Mouse (Mus musculus): ENCODE results near the gene Agap2. TPM values are rescaled to one million over a fixed set of nuclear protein-coding genes. Genes with fewer than 3 reads are reported as not detected.

Agap2 gene
- polyA plus RNA-seq, 1 experiment: 0.85 TPM

- peaks cover 5% of the 10 kb centered on the region for H3K36me3 ChIP-seq (ENCODE audit: control insufficient read depth, insufficient read depth, low read length, poor library complexity, severe bottlenecking)
- H3K9me3 ChIP-seq (replicated peaks; ENCODE audit: control insufficient read depth, insufficient read depth, low read length, poor library complexity, severe bottlenecking): no peaks in the 10 kb centered on the region
- no peak overlapping the region for H3K4me3 ChIP-seq (ENCODE audit: low read depth, low read length)
- H3K9ac ChIP-seq (ENCODE audit: low read depth, poor library complexity, severe bottlenecking): no peak overlapping the region
- H3K4me1 ChIP-seq (ENCODE audit: control insufficient read depth, insufficient read depth, low read length): no peaks in the 10 kb centered on the region
- no peak for TF ChIP-seq CTCF (IDR thresholded peaks at IDR 0.05; ENCODE audit: low read depth, low read length)
- no peak for TF ChIP-seq EP300 (IDR thresholded peaks at IDR 0.05; ENCODE audit: insufficient read depth, low read depth, low read length)
- TF ChIP-seq POLR2A (IDR thresholded peaks at IDR 0.05; ENCODE audit: insufficient read depth, low read length): no peak
- no peaks in the 10 kb centered on the region for H3K27me3 ChIP-seq (ENCODE audit: control insufficient read depth, insufficient read depth, low read length, poor library complexity, severe bottlenecking)
- no peak overlapping the region for H3K27ac ChIP-seq (ENCODE audit: insufficient read depth, low read length)
Measured at GRCm38 (mm10) chr10:127056490-127056889, 18.6 kb upstream of the Agap2 start.

DNA sequence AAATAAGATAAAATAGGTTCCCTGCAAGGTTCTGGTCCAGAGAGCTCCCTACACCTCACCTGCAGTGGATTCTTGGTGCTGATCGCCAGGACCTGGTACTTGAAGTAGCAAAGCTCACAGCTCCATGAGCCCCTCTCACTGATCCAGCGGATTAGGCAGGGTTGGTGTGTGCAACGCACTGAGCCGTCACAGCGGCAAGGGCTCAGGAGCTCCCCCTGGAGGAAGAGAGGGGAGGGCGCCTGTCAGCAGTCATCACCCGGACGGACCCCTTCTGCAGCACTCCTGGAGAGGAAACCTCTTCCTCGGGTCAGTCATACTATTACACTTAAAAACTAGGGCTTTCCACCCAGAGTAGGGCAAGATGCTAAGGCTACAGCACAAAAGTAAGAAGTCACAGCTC lies 16.9 kb upstream of the Agap2 start:
- no peaks in the 10 kb centered on the region for H3K27me3 ChIP-seq (ENCODE audit: control insufficient read depth, insufficient read depth, low read length, poor library complexity, severe bottlenecking)
- no peak overlapping the region for H3K27ac ChIP-seq (ENCODE audit: insufficient read depth, low read length)

GRCm38 (mm10) chr10:127058708-127059107 lies 16.4 kb upstream of the Agap2 start:
- Histone ChIP-seq H3K9ac (ENCODE audit: low read depth, poor library complexity, severe bottlenecking) (peak overlapping the region; percentile 90), H3K27ac (ENCODE audit: insufficient read depth, low read length) (no peak overlapping the region), H3K4me1 (ENCODE audit: control insufficient read depth, insufficient read depth, low read length) (no peaks in the 10 kb centered on the region), H3K9me3 (replicated peaks; ENCODE audit: control insufficient read depth, insufficient read depth, low read length, poor library complexity, severe bottlenecking) (no peaks in the 10 kb centered on the region), H3K4me3 (ENCODE audit: low read depth, low read length) (peak overlapping the region; percentile 48), H3K27me3 (ENCODE audit: control insufficient read depth, insufficient read depth, low read length, poor library complexity, severe bottlenecking) (no peaks in the 10 kb centered on the region), H3K36me3 (ENCODE audit: control insufficient read depth, insufficient read depth, low read length, poor library complexity, severe bottlenecking) (peaks cover 5% of the 10 kb centered on the region)
- TF ChIP-seq POLR2A (IDR thresholded peaks at IDR 0.05; ENCODE audit: insufficient read depth, low read length) (no peak), CTCF (IDR thresholded peaks at IDR 0.05; ENCODE audit: low read depth, low read length) (no peak), EP300 (IDR thresholded peaks at IDR 0.05; ENCODE audit: insufficient read depth, low read depth, low read length) (no peak)

More for the DNA sequence above, 16.9 kb upstream of the Agap2 start:
- no peak overlapping the region for H3K4me3 ChIP-seq (ENCODE audit: low read depth, low read length)
- H3K9me3 ChIP-seq (replicated peaks; ENCODE audit: control insufficient read depth, insufficient read depth, low read length, poor library complexity, severe bottlenecking): no peaks in the 10 kb centered on the region
- TF ChIP-seq CTCF (IDR thresholded peaks at IDR 0.05; ENCODE audit: low read depth, low read length): peak; percentile 97
- no peak for TF ChIP-seq EP300 (IDR thresholded peaks at IDR 0.05; ENCODE audit: insufficient read depth, low read depth, low read length)
- H3K9ac ChIP-seq (ENCODE audit: low read depth, poor library complexity, severe bottlenecking): no peak overlapping the region
- H3K4me1 ChIP-seq (ENCODE audit: control insufficient read depth, insufficient read depth, low read length): no peaks in the 10 kb centered on the region
- H3K36me3 ChIP-seq (ENCODE audit: control insufficient read depth, insufficient read depth, low read length, poor library complexity, severe bottlenecking): peaks cover 5% of the 10 kb centered on the region

- Histone ChIP-seq H3K4me3 (ENCODE audit: low read depth, low read length) (peak overlapping the region; percentile 63), H3K9me3 (replicated peaks; ENCODE audit: control insufficient read depth, insufficient read depth, low read length, poor library complexity, severe bottlenecking) (no peaks in the 10 kb centered on the region), H3K36me3 (ENCODE audit: control insufficient read depth, insufficient read depth, low read length, poor library complexity, severe bottlenecking) (peaks cover 5% of the 10 kb centered on the region), H3K27ac (ENCODE audit: insufficient read depth, low read length) (no peak overlapping the region), H3K9ac (ENCODE audit: low read depth, poor library complexity, severe bottlenecking) (peak overlapping the region; percentile 90), H3K27me3 (ENCODE audit: control insufficient read depth, insufficient read depth, low read length, poor library complexity, severe bottlenecking) (no peaks in the 10 kb centered on the region), H3K4me1 (ENCODE audit: control insufficient read depth, insufficient read depth, low read length) (no peaks in the 10 kb centered on the region)
- TF ChIP-seq CTCF (IDR thresholded peaks at IDR 0.05; ENCODE audit: low read depth, low read length) (no peak), EP300 (IDR thresholded peaks at IDR 0.05; ENCODE audit: insufficient read depth, low read depth, low read length) (no peak), POLR2A (IDR thresholded peaks at IDR 0.05; ENCODE audit: insufficient read depth, low read length) (no peak)
Measured at GRCm38 (mm10) chr10:127059174-127059967, 15.7 kb upstream of the Agap2 start.

DNA sequence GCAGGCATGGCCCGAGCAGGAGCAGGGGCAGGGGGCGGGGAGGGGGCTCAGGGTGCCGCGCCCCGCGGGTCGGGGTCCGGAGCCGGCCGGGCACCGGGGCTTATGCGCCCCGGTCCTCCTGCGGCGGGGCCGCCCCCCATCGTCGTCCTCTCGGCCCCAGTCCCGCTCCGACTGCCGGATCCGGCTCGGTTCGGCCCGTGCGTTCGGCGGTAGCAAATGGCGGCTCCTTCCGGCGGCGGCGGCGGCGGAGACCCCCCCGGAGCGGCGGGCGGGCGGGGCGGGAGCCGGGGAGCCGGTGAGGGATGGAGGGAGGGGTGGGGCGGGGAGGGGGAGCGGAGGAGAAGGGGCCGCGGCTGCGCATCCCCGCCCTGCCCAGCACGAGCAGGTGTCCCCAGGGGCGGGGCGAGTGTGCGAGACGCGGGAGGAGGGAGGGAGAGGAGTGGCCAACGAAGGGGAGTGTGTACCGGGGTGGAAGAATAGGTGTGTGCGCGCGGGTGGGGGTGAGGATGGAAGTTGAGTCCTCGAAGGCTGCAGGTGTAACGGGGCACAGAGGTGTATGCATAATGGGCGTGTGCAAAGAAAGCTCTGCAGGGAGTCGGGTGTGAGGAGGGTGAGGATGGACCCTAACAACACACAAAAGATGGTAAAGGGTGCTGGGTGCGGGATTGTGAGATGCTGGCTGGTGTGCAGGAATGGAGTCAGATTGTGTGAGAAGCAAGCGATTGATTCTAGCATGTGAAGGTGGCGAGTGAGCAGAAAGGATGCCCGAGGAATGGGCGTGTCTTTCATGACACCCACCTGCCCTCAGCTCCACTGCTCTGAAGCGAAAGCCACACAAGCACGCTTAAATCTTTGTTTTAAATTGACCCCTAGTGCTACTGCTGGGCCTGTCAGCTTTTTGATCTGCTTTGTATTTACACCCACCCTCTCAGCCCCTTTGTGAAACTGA lies 14.8 kb upstream of the Agap2 start, which contains the start of gene March9:
March9 (minus strand) TSS at position 217 of the 949 bp plus-strand sequence.
- Histone ChIP-seq H3K9ac (ENCODE audit: low read depth, poor library complexity, severe bottlenecking) (peak within 1 kb of the TSS; percentile 90), H3K4me1 (ENCODE audit: control insufficient read depth, insufficient read depth, low read length) (peaks cover 2% of the 10 kb centered on the region), H3K9me3 (replicated peaks; ENCODE audit: control insufficient read depth, insufficient read depth, low read length, poor library complexity, severe bottlenecking) (no peaks in the 10 kb centered on the region), H3K27me3 (ENCODE audit: control insufficient read depth, insufficient read depth, low read length, poor library complexity, severe bottlenecking) (no peaks in the 10 kb centered on the region), H3K4me3 (ENCODE audit: low read depth, low read length) (peak within 1 kb of the TSS; percentile 64), H3K36me3 (ENCODE audit: control insufficient read depth, insufficient read depth, low read length, poor library complexity, severe bottlenecking) (peaks cover 12% of the 10 kb centered on the region), H3K27ac (ENCODE audit: insufficient read depth, low read length) (0 out of 2 replicates have a peak within 1 kb of the TSS, but pooled peaks have one; percentile 3)
- 0 out of 2 replicates have a peak, but pooled peaks have one; percentile 6 for TF ChIP-seq EP300 (IDR thresholded peaks at IDR 0.05; ENCODE audit: insufficient read depth, low read depth, low read length)
- TF ChIP-seq CTCF (IDR thresholded peaks at IDR 0.05; ENCODE audit: low read depth, low read length): no peak

All from ES-Bruce4 (cell line).